Mouse (Mus musculus): ENCODE results near the gene Rmnd1. TPM values are rescaled to one million over a fixed set of nuclear protein-coding genes. Genes with fewer than 3 reads are reported as not detected.

Gene Rmnd1
- polyA plus RNA-seq, 1 experiment: not detected

DNA sequence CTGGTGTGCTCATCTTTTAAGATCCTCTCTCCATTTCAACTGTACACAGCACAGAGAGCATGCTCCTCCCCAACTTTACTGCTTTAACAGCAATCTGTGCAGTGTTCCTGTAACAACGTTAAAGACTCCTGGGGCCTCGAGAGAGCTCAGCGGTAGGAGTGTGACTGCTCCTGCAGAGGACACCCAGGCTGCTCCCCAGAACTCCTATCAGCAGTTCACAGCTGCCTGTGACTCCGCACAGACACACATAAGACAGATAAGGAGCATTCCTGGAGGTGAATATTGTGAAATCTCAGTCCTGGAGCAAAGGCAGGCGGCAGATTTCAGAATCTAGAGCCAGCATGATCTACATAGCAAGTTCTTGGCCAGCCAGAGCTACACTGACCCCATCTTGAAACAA lies 26.7 kb downstream of the Rmnd1 start:
- TF ChIP-seq CTCF (IDR thresholded peaks at IDR 0.05; ENCODE audit: insufficient read depth, low read depth, low read length) (no peak), POLR2A (IDR thresholded peaks at IDR 0.05; ENCODE audit: insufficient read depth, low read depth, low read length) (no peak)
- Histone ChIP-seq H3K4me1 (ENCODE audit: control insufficient read depth, insufficient read depth, low read length) (no peaks in the 10 kb centered on the region), H3K4me3 (ENCODE audit: insufficient read depth, low read depth, low read length) (no peak overlapping the region), H3K27ac (ENCODE audit: insufficient read depth, low read depth, low read length) (no peak overlapping the region)
- 61% methylated on average over 5 of the region's 5 CpGs for WGBS

DNA sequence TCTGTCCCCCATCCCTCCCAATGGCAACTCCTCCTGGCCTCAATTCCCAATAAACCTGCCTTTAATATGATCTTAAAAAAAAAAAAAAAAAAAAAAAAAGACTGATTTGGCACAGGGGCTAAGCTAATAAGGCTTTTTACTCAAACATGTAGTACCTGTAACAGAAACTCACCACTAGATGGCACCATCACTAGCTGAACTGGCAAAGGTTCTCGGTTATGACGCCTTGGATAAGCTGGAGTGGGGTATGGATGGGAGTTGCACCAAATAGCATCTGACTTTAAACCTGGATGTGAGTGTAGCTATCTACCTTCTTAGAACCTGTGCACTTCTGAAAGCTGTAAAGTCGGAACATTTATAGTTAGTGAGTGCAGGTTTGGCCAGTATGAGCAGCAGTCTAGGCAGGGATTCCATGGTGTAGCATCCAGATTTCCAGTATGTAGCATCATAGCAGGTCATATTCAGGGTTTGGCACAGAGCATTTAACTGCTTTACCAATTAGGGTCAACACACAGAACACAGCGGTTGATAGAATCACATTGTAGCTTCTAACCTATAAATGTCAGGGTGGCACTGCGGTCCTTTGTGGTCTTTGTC lies 27.2 kb downstream of the Rmnd1 start:
- Histone ChIP-seq H3K4me3 (ENCODE audit: insufficient read depth, low read depth, low read length) (no peak overlapping the region), H3K27ac (ENCODE audit: insufficient read depth, low read depth, low read length) (no peak overlapping the region), H3K4me1 (ENCODE audit: control insufficient read depth, insufficient read depth, low read length) (no peaks in the 10 kb centered on the region)
- 55% methylated on average over 5 of the region's 5 CpGs for WGBS
- no peak for TF ChIP-seq CTCF (IDR thresholded peaks at IDR 0.05; ENCODE audit: insufficient read depth, low read depth, low read length)
- no peak for TF ChIP-seq POLR2A (IDR thresholded peaks at IDR 0.05; ENCODE audit: insufficient read depth, low read depth, low read length)

DNA sequence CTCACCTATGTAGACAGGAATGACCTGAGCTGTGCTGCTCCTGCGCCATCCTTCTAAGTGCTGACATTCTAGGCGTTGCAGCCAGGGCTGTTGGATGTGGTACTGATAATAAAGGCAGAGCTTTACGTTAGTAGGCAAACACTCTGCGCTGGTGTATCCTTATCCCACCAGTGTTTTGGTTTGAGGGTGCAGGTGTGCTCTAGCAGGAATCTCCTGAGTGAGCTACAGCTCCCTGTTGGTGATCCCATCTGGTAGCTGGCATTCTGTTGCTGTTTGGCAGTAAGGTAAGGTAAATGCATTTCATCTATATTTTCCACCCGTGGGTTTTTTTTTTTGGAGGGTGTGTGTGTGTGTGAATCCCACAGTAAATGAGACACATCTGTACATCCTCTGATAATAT lies 34.1 kb downstream of the Rmnd1 start:
- Histone ChIP-seq H3K4me3 (ENCODE audit: insufficient read depth, low read depth, low read length) (no peak overlapping the region), H3K27ac (ENCODE audit: insufficient read depth, low read depth, low read length) (no peak overlapping the region), H3K4me1 (ENCODE audit: control insufficient read depth, insufficient read depth, low read length) (peaks cover 5% of the 10 kb centered on the region)
- WGBS: 85% methylated on average over 5 of the region's 5 CpGs
- TF ChIP-seq POLR2A (IDR thresholded peaks at IDR 0.05; ENCODE audit: insufficient read depth, low read depth, low read length): no peak
- TF ChIP-seq CTCF (IDR thresholded peaks at IDR 0.05; ENCODE audit: insufficient read depth, low read depth, low read length): no peak

DNA sequence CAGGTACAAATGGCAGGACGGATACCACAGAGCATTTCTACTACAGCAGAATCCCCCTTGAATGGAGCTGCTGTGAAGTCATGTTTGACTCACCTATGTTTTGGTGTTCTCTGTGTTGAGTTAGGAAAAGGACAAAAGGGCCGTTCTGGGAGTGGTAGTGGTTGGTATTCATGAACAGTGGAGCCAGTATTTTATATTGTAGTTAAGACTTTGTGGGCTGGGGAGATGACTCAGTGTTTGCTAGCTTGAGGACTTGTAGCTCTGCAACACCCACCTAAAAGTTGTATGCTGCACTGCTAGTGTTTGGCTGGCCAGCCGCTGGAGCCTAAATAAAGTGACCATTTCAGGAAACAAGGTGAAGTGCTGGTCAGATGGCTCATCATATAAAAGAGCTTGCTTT lies 36.9 kb downstream of the Rmnd1 start:
- 43% methylated on average over 3 of the region's 3 CpGs for WGBS
- TF ChIP-seq POLR2A (IDR thresholded peaks at IDR 0.05; ENCODE audit: insufficient read depth, low read depth, low read length) (no peak), CTCF (IDR thresholded peaks at IDR 0.05; ENCODE audit: insufficient read depth, low read depth, low read length) (no peak)

DNA sequence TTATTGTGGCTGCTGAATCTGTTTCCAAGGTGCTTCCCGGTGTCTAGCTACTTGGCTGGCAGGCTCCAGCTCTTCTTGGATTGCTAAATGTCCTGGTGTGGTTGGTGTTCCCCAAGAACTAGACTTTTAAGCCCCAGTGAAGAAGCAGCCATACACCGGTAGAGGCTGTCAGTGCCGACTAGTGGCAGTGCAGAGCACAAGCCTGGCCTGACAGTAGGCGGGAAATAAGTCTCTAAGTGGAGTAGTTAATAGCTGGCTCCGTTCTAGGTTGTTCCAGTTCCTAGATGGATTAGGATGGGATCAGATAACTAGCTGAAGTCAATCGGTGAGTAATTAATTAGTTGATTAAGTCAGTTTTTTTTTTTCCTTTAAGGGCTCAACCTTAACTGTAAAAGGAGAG lies 40.3 kb downstream of the Rmnd1 start:
- no peak overlapping the region for H3K4me3 ChIP-seq (ENCODE audit: insufficient read depth, low read depth, low read length)
- H3K4me1 ChIP-seq (ENCODE audit: control insufficient read depth, insufficient read depth, low read length): peaks cover 12% of the 10 kb centered on the region
- TF ChIP-seq CTCF (IDR thresholded peaks at IDR 0.05; ENCODE audit: insufficient read depth, low read depth, low read length): no peak
- no peak for TF ChIP-seq POLR2A (IDR thresholded peaks at IDR 0.05; ENCODE audit: insufficient read depth, low read depth, low read length)
- H3K27ac ChIP-seq (ENCODE audit: insufficient read depth, low read depth, low read length): no peak overlapping the region
- WGBS: 8% methylated on average over 6 of the region's 6 CpGs

More for the DNA sequence above, 36.9 kb downstream of the Rmnd1 start:
- peaks cover 13% of the 10 kb centered on the region for H3K4me1 ChIP-seq (ENCODE audit: control insufficient read depth, insufficient read depth, low read length)
- H3K27ac ChIP-seq (ENCODE audit: insufficient read depth, low read depth, low read length): no peak overlapping the region
- H3K4me3 ChIP-seq (ENCODE audit: insufficient read depth, low read depth, low read length): no peak overlapping the region

DNA sequence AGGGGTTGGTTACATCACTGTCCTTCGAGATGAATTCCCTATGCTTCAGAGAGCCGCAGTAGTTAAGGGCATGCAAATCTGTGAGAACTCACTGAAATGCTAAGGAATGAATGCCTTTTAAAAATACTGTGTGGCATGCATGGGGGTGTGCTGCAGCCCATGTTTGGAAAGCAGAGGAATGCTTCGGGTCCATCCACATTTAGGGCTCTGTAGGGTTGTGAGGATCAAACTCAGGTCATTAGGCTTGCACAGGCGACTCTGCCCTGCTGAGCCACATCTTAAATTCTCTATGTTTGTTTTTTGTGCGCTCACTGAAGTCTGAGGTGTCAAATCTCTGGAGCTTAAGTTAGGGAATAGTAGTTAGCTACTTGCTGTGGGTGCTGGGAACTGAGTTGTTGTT lies 41.1 kb downstream of the Rmnd1 start:
- 24% methylated on average over 5 of the region's 5 CpGs for WGBS
- Histone ChIP-seq H3K27ac (ENCODE audit: insufficient read depth, low read depth, low read length) (no peak overlapping the region), H3K4me3 (ENCODE audit: insufficient read depth, low read depth, low read length) (no peak overlapping the region), H3K4me1 (ENCODE audit: control insufficient read depth, insufficient read depth, low read length) (peaks cover 12% of the 10 kb centered on the region)
- TF ChIP-seq CTCF (IDR thresholded peaks at IDR 0.05; ENCODE audit: insufficient read depth, low read depth, low read length): no peak
- no peak for TF ChIP-seq POLR2A (IDR thresholded peaks at IDR 0.05; ENCODE audit: insufficient read depth, low read depth, low read length)

DNA sequence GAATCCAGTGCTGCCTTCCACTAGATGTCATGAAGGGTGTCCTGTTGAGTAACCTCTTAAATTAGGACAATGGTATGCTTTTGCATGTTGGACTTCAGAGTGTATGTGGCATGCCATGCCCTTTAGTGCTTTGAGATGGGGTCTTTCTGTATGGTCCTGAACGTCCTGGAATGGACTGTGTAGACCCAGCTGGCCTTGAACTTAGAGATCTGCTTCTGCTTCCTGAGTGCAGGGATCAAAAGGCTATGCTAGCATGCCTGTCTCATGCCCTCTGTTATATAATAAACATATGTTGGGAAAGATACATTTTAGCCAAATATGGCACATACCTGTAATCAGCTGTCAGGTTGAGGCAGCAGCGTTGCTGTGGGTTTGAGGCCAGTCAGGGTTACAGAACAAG lies 41.6 kb downstream of the Rmnd1 start:
- 32% methylated on average over 2 of the region's 2 CpGs for whole genome bisulfite sequencing
- TF ChIP-seq POLR2A (IDR thresholded peaks at IDR 0.05; ENCODE audit: insufficient read depth, low read depth, low read length) (no peak), CTCF (IDR thresholded peaks at IDR 0.05; ENCODE audit: insufficient read depth, low read depth, low read length) (no peak)
- Histone ChIP-seq H3K4me3 (ENCODE audit: insufficient read depth, low read depth, low read length) (no peak overlapping the region), H3K27ac (ENCODE audit: insufficient read depth, low read depth, low read length) (no peak overlapping the region), H3K4me1 (ENCODE audit: control insufficient read depth, insufficient read depth, low read length) (peaks cover 12% of the 10 kb centered on the region)

DNA sequence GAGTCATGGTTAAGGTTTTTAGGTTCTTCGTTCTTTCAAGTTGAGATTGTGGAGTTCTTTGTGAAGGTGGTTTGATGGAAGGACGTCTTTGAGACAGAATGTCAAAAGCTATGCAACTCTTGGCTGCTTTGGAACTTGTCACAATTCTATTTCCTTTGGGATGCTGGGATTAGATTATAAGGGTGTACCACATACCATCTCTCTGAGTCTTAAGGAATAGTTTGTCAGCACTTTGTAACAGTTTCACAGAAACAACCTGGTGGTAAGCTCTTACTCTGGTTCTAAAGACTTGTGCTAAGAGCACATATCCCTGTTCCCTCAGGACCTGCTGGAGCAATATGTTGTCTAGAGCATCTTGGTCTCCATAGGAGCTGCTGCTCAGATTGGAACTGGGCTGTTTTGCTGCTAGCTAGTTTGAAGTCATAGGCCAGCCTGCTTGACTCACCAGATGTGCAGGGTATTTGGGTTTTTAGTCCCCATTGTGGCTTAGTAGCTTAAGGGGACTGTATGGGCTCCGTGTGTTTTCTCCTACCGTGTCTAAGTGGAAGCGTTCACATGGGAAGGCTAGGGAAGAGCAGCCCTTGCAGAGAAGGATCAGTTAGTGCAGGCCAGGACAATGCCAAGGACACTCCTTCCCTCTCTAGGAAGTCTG lies 42.6 kb downstream of the Rmnd1 start:
- 19% methylated on average over 5 of the region's 5 CpGs for WGBS
- peaks cover 10% of the 10 kb centered on the region for H3K4me1 ChIP-seq (ENCODE audit: control insufficient read depth, insufficient read depth, low read length)
- no peak overlapping the region for H3K4me3 ChIP-seq (ENCODE audit: insufficient read depth, low read depth, low read length)
- TF ChIP-seq POLR2A (IDR thresholded peaks at IDR 0.05; ENCODE audit: insufficient read depth, low read depth, low read length): no peak
- no peak for TF ChIP-seq CTCF (IDR thresholded peaks at IDR 0.05; ENCODE audit: insufficient read depth, low read depth, low read length)
- no peak overlapping the region for H3K27ac ChIP-seq (ENCODE audit: insufficient read depth, low read depth, low read length)

DNA sequence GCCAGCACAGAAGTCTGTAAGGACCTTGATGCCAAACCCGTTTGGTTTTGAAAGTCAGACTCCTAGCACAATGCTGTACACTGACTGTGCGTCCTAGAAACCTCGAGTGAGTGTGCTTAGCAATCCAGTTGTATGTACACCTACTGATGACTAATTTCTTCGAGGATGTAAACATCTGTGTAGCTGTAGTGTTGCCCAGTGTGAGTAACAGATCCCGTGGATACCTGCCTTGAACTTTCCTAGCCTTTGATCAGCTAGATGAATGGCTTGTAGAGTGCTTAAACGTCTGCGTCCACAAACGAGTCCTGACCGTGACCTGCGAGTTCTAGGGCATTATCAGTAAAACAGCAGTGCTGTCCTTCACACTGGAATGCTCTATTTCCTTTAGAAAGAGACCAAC lies 43.2 kb downstream of the Rmnd1 start:
- peak overlapping the region; percentile 12; the same call in 1 of the 2 replicates for H3K4me3 ChIP-seq (ENCODE audit: insufficient read depth, low read depth, low read length)
- no peak for TF ChIP-seq POLR2A (IDR thresholded peaks at IDR 0.05; ENCODE audit: insufficient read depth, low read depth, low read length)
- TF ChIP-seq CTCF (IDR thresholded peaks at IDR 0.05; ENCODE audit: insufficient read depth, low read depth, low read length): no peak
- WGBS: 5% methylated on average over 10 of the region's 10 CpGs
- peaks cover 10% of the 10 kb centered on the region for H3K4me1 ChIP-seq (ENCODE audit: control insufficient read depth, insufficient read depth, low read length)
- no peak overlapping the region for H3K27ac ChIP-seq (ENCODE audit: insufficient read depth, low read depth, low read length)
